Mouse (Mus musculus): ENCODE measurements around the gene Adprhl2.

GRCm38 (mm10) chr4:126275081-126275480, 46.4 kb downstream of the Adprhl2 start:
- TF ChIP-seq CTCF (IDR thresholded peaks at IDR 0.05; ENCODE audit: extremely low read depth, insufficient read length, insufficient replicate concordance, low read depth, low read length): no peak
- no peak for TF ChIP-seq POLR2A (IDR thresholded peaks at IDR 0.05; ENCODE audit: low read depth, low read length)

Data from small intestine, adult 2 months (tissue).